Mouse (Mus musculus) cerebellum, adult 11-12 months (tissue): ENCODE measurements around the gene Lrrc55.

Experiments
- DNase-seq: peaks from one replicate; pipeline ENCODE4 v3.0.0; 2022

The Lrrc55 gene

GRCm38 (mm10) chr2:85129496-85129971 is 67.5 kb downstream of the Lrrc55 start:
- DNase-seq: no peak

- DNase-seq: peak; percentile 29
Observed at GRCm38 (mm10) chr2:85123869-85124535, 73.0 kb downstream of the Lrrc55 start.

- DNase-seq: peak; percentile 10
Observed at GRCm38 (mm10) chr2:85123187-85123868, 73.7 kb downstream of the Lrrc55 start.
